Mouse (Mus musculus) right cerebral cortex, postnatal 36 days (tissue): ENCODE measurements around the gene Tnfaip8l2.
"Not testable (repeated sequence)": the region's sequence is repeated elsewhere in the genome, so short reads cannot be mapped to it uniquely, and the experiment has no call there.

ENCODE experiments used
- DNase-seq, 2 experiments: peaks; one replicate each; pipeline ENCODE4 v3.0.0; 2022; ENCODE audit warnings: low spot score in 2 of 2, mixed read lengths in 1 of 2

The Tnfaip8l2 gene

GRCm38 (mm10) chr3:95112760-95113159 lies 29.4 kb downstream of the Tnfaip8l2 start:
- no peak for DNase-seq

GRCm38 (mm10) chr3:95110911-95111726 lies 31.0 kb downstream of the Tnfaip8l2 start, which contains the start of gene Vps72:
Gene Vps72, plus strand, starts transcription at chr3:95111022.
- peak; percentile 86 to 88 for DNase-seq

GRCm38 (mm10) chr3:95107898-95108297 lies 34.3 kb downstream of the Tnfaip8l2 start:
- DNase-seq: no peak

GRCm38 (mm10) chr3:95107308-95107707 lies 34.9 kb downstream of the Tnfaip8l2 start:
- DNase-seq: not testable (repeated sequence)

GRCm38 (mm10) chr3:95106338-95107117 lies 35.6 kb downstream of the Tnfaip8l2 start, which contains the start of gene Pip5k1a:
Gene Pip5k1a, minus strand, starts transcription at chr3:95106930.
- peak; percentile 94 to 95 for DNase-seq

- no peak for DNase-seq
These were observed 36.4 kb downstream of the Tnfaip8l2 start for GRCm38 (mm10) chr3:95105586-95106337.

GRCm38 (mm10) chr3:95105121-95105520 lies 37.0 kb downstream of the Tnfaip8l2 start:
- DNase-seq: peak; percentile 25 to 45

- DNase-seq: no peak
These were observed 41.3 kb downstream of the Tnfaip8l2 start for GRCm38 (mm10) chr3:95100854-95101253.
